Mouse (Mus musculus): ENCODE measurements around the gene Gemin4.

Gemin4 gene

GRCm38 (mm10) chr11:76217390-76217800 is at the start of gene Gemin4, which contains the start of gene Dbil5:
TSS of gene Gemin4 (minus strand) at chr11:76217664.
TSS of gene Dbil5 (plus strand) at chr11:76217608.
- peak; percentile 95 for DNase-seq

DNA sequence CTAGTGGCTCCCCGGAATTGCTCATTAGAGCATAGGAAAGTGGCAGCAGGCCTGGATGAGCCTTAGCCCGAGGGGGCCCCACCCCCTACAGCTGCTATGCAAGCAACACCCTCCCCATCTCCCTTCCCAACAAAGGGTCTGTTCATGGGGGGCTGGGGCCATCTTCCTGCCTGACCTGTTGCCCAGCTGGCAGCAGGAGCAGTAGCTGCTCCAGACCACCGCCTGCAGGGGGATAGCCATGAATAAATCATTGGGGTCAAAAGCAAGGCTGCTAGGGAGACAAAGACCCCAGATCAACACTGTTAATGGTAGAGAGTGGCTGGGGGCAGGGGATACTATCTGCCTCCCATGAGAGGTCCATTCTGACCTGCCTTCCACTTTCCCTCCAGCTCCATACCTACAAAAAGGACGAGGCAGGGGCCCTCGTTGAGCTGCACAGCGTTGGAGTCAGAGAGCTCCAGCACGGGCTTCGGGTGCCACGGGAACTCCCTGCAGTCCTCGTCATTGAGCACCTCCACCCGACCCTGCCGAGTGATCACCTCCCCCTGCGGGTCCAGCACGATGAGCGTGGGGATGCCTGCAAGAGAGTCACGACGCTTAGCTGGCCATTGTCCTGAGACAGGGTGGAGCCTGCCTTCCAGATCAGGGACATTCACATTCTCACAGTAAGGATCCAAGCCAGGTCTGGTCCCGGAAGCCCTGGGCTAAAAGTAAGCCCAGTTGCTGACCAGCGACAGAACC is 45.3 kb upstream of the Gemin4 start:
- DNase-seq = no peak

- no peak for DNase-seq
Observed at GRCm38 (mm10) chr11:76261224-76261623, 43.8 kb upstream of the Gemin4 start.

DNA sequence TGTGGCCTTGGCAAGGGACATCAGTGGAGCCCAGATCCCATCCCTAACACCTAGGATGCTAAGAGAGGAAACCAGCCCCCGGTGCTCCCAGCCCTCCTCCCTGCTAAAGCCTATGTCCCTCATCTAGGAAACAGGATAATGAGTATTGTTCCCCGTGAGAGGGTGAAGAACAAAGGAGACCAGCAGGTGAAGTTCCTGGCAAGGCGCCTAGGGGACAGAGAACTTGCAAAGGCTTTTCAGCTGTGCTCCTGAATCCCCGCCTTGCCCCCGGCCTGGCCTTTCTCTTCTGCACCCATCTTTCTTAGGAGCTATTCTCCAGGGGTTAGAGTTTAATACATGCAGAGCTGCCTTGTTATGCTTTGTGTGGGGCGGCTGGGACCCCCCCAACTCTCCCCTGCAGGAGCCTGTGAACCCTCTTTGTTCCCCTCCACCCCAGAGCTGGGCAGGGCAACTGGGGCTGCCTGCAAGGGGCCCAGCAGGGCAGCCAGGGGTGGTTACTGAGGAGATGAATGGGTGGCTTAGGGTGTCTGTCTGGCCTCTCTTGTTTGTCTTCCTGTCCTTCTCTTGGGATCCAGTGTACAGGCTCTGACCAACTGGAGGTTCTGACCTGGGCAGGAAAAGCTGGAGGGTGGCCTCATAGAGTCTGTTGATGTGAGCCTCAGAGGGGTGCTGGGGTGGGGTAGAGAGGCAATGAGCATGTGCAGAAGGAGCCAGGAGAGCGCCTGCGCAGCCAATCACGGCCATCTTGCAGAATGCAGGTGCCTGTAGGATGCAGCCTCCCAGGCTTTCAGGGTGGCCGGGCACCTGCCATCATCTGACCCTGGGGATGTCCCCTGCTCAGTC is 43.0 kb upstream of the Gemin4 start:
- no peak for DNase-seq

- no peak for DNase-seq
Observed at GRCm38 (mm10) chr11:76258511-76258910, 41.0 kb upstream of the Gemin4 start.

DNA sequence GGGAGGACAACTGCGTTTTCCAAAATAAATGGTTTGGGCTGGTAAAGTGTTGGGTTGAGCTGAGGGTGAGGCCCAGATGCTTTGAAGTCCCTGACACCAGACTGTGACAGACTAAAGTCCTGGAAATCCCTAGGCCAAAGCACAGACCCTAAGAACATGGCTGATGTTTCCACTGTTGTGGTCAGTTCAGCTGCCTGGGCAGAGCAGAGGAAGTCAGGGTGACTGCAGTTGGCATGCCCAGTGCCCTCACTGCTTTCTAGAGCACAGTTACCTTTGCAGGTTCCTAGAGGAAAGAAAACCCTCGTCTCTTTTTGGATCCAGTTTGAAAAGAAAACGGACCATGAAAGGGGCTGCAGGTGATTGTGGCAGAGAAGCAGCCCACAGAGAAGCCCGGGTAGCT is 39.9 kb upstream of the Gemin4 start:
- no peak for DNase-seq

DNA sequence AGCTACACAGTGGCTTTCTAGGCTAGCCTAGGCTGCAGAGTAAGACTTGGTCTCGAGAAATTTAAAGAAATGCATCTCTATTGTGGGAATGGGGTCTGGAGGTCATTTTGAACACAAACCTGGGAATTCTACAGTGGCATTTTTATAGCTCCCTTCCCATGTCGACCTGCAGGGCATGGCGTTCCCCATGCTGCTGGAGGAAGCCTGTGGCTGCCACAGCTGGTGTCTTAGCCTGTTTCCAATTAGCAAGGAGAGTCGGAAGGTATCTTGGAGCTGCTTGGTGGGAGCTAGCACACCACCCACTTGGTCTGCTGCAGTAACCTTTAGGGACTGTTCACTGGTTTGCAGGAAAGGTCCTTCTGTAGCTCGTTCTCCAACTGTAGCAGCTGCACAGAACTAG is 38.7 kb upstream of the Gemin4 start:
- no peak for DNase-seq

DNA sequence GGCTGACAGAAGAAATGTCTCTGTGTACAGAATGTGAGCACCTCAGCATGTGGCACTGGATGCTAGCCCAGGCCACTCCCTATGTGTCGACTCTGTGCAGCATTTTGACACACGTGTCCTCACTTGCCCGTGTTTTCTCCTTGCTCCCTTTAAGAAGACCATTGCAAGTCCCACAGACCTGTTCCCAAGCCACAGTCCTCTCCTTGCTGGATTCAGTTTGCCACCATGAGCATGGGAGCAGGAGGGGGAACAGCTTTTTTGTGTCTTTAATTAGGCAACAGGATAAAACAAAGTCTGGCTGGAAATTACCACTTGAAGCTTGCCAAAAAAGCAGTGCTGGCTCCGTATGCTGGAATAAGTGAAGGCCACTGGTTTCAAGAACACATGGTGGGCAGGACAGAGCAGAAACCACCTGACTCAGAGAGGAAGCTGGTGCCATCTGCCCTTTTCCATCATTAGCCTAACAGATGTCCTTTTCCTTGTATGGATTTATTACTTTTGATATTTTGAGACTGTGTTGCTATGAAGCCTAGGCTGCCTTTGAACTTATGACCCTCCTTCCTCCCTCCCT is 38.1 kb upstream of the Gemin4 start:
- DNase-seq = peak; percentile 80

- DNase-seq = no peak
Observed at GRCm38 (mm10) chr11:76253918-76254264, 36.4 kb upstream of the Gemin4 start.

GRCm38 (mm10) chr11:76253145-76253917 is 35.9 kb upstream of the Gemin4 start:
- DNase-seq = peak; percentile 88

- DNase-seq = peak; percentile 64
Observed at GRCm38 (mm10) chr11:76252036-76252435, 34.6 kb upstream of the Gemin4 start.

- no peak for DNase-seq
Observed at GRCm38 (mm10) chr11:76247239-76247638, 29.8 kb upstream of the Gemin4 start.

DNA sequence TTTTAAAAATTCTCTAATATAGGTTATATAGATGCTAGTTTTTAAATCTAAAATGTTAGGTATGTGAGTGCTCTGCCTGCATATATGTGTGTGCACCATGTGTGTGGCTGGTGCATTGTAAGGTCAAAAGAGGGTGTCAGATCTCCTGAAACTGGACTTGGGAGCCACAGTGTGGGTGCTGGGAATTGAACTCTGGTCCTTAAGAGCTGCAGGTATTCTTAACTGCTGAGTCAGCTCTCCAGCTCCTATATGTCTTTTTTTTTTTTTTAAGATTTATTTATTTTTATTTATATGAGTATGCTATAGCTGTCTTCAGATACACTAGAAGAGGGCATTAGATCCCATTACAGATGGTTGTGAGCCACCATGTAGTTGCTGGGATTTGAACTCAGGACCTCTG is 29.0 kb upstream of the Gemin4 start:
- no peak for DNase-seq

GRCm38 (mm10) chr11:76243811-76244546 is 26.5 kb upstream of the Gemin4 start:
- DNase-seq = no peak

DNA sequence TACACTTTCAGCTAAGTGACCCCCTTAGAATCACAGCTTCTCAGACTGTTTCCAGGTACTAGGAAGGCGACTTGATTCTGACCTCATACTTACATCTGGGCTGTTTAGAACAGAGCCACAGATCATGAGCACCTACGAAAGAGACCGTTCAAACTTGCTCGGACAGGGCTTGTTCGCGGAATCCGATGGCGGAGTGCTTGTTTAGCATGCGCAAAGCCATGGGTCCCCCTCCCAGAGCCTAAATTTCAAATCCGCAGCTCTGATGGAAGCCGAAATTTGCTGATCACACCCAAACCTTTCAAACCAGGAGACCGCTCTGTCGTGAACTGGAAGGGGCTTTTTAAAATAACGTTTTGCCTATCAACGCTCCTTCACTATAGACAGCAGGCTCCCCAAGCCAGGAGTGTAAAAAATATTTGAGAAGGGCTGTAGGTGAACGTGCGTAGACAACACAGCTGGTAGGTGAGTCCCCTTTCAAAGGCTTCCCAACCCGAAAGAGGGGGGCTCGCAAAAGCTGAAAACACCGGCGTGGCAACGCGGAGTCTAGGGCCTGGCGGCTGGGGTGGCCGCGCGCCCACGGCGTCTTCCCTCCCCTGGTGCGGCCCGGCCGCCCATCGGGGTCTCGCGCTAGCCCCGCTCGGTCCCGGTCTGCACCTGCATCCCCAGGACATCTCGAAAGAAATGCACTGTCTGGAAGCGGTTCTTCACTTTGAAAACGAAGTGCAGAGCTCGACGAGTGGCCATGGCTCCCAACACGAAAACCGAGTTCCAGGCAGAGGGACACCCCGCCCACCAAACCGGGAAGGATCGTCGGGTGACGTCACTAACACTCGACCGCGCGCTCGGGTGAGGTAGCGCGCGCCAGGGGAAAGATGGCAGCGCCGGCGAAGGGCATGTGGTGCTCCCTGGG is 25.7 kb upstream of the Gemin4 start, which contains the start of the genes Mrm3 and Glod4:
Mrm3 (plus strand) TSS at position 815 of the 910 bp plus-strand sequence.
Glod4 (minus strand) TSS at position 825 of the 910 bp plus-strand sequence.
- peak; percentile 91 for DNase-seq

DNA sequence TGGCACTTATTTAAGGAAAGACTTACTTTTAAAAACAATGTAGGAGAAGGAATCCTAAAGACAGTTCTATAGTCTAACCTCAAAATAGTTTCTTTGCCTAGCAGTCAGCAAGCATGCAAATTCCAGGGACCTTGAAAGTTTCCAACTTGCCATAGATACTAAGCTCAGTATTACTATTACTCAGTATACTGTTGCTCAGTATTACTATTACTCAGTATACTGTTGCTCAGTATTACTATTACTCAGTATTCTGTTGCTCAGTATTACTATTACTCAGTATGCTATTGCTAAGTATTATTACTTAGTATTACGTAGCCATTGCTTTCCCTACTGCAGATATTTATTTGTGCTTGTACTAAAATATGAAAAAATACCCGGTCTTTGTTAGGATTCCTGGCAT is 22.3 kb upstream of the Gemin4 start:
- no peak for DNase-seq

- DNase-seq = no peak
Observed at GRCm38 (mm10) chr11:76236136-76236535, 18.7 kb upstream of the Gemin4 start.

DNA sequence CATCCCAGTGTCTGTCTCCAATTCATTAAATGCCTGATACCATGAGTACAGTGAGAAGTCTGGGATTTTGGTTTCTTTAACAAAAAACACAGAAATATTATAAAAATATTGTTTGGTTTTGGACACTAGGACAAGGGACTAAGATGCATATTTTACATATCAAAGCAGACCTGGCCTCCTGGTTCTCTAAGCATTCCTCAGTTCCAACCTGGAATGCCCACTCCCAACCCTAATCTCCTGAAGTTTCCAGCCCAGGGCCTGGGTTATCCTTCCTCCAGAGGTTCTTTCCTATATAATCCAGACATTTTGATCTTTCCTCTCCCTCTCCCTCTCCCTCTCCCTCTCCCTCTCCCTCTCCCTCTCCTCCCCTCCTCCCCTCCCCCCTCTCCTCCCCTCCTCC is 7.6 kb upstream of the Gemin4 start:
- DNase-seq = no peak

DNA sequence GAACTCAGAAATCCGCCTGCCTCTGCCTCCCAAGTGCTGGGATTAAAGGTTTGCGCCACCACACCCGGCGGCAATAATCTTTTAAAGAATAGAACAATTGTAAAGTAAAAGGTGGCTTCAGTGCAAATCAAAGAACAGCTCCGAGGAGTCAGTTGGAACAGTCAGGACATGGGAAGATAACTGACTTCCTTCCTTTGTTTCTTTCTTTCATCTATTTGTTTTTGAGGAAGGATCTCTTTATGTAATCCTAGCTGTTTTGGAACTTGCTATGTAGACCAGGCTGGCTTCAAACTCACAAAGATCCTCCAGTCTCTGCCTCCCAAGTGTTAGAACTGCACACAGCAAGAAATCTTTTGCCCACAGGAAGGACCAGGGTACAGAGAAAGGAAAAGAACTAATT is 7.2 kb upstream of the Gemin4 start:
- DNase-seq = no peak

GRCm38 (mm10) chr11:76216681-76217389 is 629 bp downstream of the Gemin4 start:
- DNase-seq = no peak

Measured in cerebellum, adult 8-10 months (tissue).